Mouse (Mus musculus) left cerebral cortex, adult 18-20 months (tissue): ENCODE results near the gene Tm7sf2. TPM values are rescaled to one million over a fixed set of nuclear protein-coding genes. Genes with fewer than 3 reads are reported as not detected.

ENCODE experiments used
- DNase-seq, 2 experiments: peaks; one replicate each; pipeline ENCODE4 v3.0.0; 2021 to 2022; ENCODE audit warnings: low spot score in 2 of 2, mixed read lengths in 1 of 2
- long read RNA-seq, 2 experiments: library from polyadenylated mRNA; stranded (forward); transcript quantifications; one replicate each; pipeline ENCODE4 v2.0.0; 2021
- total RNA-seq, 2 experiments: library from RNA; stranded (reverse); gene quantifications; 2 replicates each; pipeline ENCODE4 v1.2.3; 2021

Tm7sf2 gene
- total RNA-seq: 10 to 100 TPM; 25.1 to 25.2 TPM
- long read RNA-seq, experiment 1, transcript Tm7sf2-201 (10 exons, 1,471 nt): major isoform, 11 of 24 reads
- long read RNA-seq, experiment 1, partial matches to known transcripts: 4 of 24 reads
- long read RNA-seq, experiment 1, other reads (novel, unspliced or antisense): 8 of 24 reads
- long read RNA-seq, experiment 2, transcript Tm7sf2-201 (10 exons, 1,471 nt): major isoform, 8 of 15 reads
- long read RNA-seq, experiment 2, partial matches to known transcripts: 5 of 15 reads
- long read RNA-seq, experiment 2, other reads (novel, unspliced or antisense): 1 of 15 reads

GRCm38 (mm10) chr19:6067724-6068415 lies at the start of gene Tm7sf2:
TSS of gene Tm7sf2 (minus strand) at chr19:6068373.
- peak; percentile 78 to 87 for DNase-seq

- no peak for DNase-seq
Measured at GRCm38 (mm10) chr19:6117346-6117985, 49.3 kb upstream of the Tm7sf2 start.

- no peak for DNase-seq
Measured at GRCm38 (mm10) chr19:6116113-6116850, 48.1 kb upstream of the Tm7sf2 start.

- no peak for DNase-seq
Measured at GRCm38 (mm10) chr19:6113116-6113515, 44.9 kb upstream of the Tm7sf2 start.

- no peak for DNase-seq
Measured at GRCm38 (mm10) chr19:6105586-6105985, 37.4 kb upstream of the Tm7sf2 start, which contains the start of gene Naaladl1. TSS of gene Naaladl1 (plus strand) at chr19:6105782.

- no peak for DNase-seq
Measured at GRCm38 (mm10) chr19:6104476-6104875, 36.3 kb upstream of the Tm7sf2 start.

GRCm38 (mm10) chr19:6102169-6102853 lies 34.1 kb upstream of the Tm7sf2 start:
- no peak for DNase-seq

GRCm38 (mm10) chr19:6101186-6101585 lies 33.0 kb upstream of the Tm7sf2 start:
- DNase-seq: no peak

- DNase-seq: no peak
Measured at GRCm38 (mm10) chr19:6097847-6098246, 29.7 kb upstream of the Tm7sf2 start.

- no peak for DNase-seq
Measured at GRCm38 (mm10) chr19:6094119-6094518, 25.9 kb upstream of the Tm7sf2 start, which contains the start of gene AC131692.1. TSS of gene AC131692.1 (plus strand) at chr19:6094419.

GRCm38 (mm10) chr19:6088841-6089240 lies 20.7 kb upstream of the Tm7sf2 start:
- no peak for DNase-seq

GRCm38 (mm10) chr19:6085417-6085879 lies 17.3 kb upstream of the Tm7sf2 start:
- DNase-seq: no peak

GRCm38 (mm10) chr19:6084478-6085248 lies 16.5 kb upstream of the Tm7sf2 start, which contains the start of the genes Zfpl1 and Cdca5:
TSS of gene Zfpl1 (minus strand) at chr19:6084956.
TSS of gene Cdca5 (plus strand) at chr19:6084983.
- DNase-seq: peak; percentile 95 to 96

GRCm38 (mm10) chr19:6082156-6082555 lies 14.0 kb upstream of the Tm7sf2 start, which contains the start of gene Gm28374:
TSS of gene Gm28374 (minus strand) at chr19:6082256.
- DNase-seq: no peak

GRCm38 (mm10) chr19:6079983-6080480 lies 11.9 kb upstream of the Tm7sf2 start, which contains the start of gene Tmem262:
TSS of gene Tmem262 (plus strand) at chr19:6080033.
- DNase-seq: no peak

- DNase-seq: peak; percentile 87 to 88
Measured at GRCm38 (mm10) chr19:6076564-6077393, 8.6 kb upstream of the Tm7sf2 start, which contains the start of gene Vps51. TSS of gene Vps51 (minus strand) at chr19:6077231.

GRCm38 (mm10) chr19:6073889-6074288 lies 5.7 kb upstream of the Tm7sf2 start:
- no peak for DNase-seq

- no peak for DNase-seq
Measured at GRCm38 (mm10) chr19:6071261-6071660, 3.1 kb upstream of the Tm7sf2 start.
